Mouse (Mus musculus) midbrain, embryonic 10.5 days (tissue): Measurements from ENCODE around the gene Hmces. TPM values are rescaled to one million over a fixed set of nuclear protein-coding genes. Genes with fewer than 3 reads are reported as not detected.

Experiments
- microRNA-seq: library from miRNA; unstranded; fragments of <30 nt; microRNA quantifications from one replicate; pipeline ENCODE4, GENCODE M21; 2017
- polyA plus RNA-seq: library from polyadenylated mRNA; unstranded; fragments of >200 nt; fragmentation: Nextera tagmentation; extraction: Ambion mirVana; gene quantifications from 2 replicates; pipeline ENCODE4 v1.2.1, GENCODE M21; 2016

The Hmces gene
- polyA plus RNA-seq, 1 experiment from 2014 or later = 56.8 TPM

Small RNAs within 50 kb of the gene (microRNA-seq; reads per million reads assigned to microRNA genes)
- gene Gm47286 = 3.6 reads per million, percentile 6 among the genes with 10 or more reads in this experiment

Other genes starting within 250 kb of the Hmces start
- gene Aplf, start 241.7 kb upstream of the Hmces start, polyA plus RNA-seq = 13.2 and 13.8 TPM in 2 replicates
- 5.4 and 7.2 TPM in 2 replicates for gene Efcc1, start 183.1 kb upstream of the Hmces start, polyA plus RNA-seq
- gene Gp9, start 135.9 kb upstream of the Hmces start, polyA plus RNA-seq = 2.8 and 3.4 TPM in 2 replicates
- gene Rab43, start 101.8 kb upstream of the Hmces start, polyA plus RNA-seq = 5.8 and 8.4 TPM in 2 replicates
- gene Gm45140, start 78.1 kb upstream of the Hmces start, polyA plus RNA-seq = 2.7 and 4.4 TPM in 2 replicates
- gene Isy1, start 75.1 kb upstream of the Hmces start, polyA plus RNA-seq = 62.4 and 69.1 TPM in 2 replicates
- gene Cnbp, start 62.8 kb upstream of the Hmces start, polyA plus RNA-seq = 1,252 and 1,396 TPM in 2 replicates
- 150 and 157 TPM in 2 replicates for gene Copg1, start 26.1 kb upstream of the Hmces start, polyA plus RNA-seq
- 20.3 and 22.1 TPM in 2 replicates for gene H1fx, start 67.7 kb downstream of the Hmces start, polyA plus RNA-seq
- 215 and 225 TPM in 2 replicates for gene Rab7, start 131.3 kb downstream of the Hmces start, polyA plus RNA-seq
- 284 and 305 TPM in 2 replicates for gene Rpn1, start 170.5 kb downstream of the Hmces start, polyA plus RNA-seq